ENCODE assay signal across 19 mouse cellular contexts in the genomic region with DNA sequence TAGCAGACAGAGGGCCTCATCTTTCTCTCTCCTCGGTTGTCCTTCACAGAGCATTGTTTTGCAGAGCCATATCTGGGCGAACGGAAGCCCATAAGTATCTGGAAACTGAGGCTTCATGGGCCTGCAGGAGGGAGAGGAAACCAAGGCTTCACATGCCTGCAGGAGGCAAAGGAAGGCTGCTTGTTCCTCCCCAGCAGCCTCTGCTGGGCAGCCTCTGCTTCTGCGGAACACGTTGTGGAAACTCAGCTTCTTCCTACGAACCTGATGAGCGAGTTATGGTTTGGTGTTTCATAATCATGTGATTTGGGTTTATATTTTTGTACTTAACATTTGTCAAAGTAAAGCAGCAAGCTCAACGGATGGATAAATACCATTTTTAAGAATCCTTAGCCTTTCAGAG.
DNase-seq lines count a peak whose midpoint lies in the region; ATAC-seq and TF ChIP-seq lines count a peak whose summit lies in the region.
"Had no signal": no experiment of that assay in that cellular context is flagged by ENCODE, and none has a peak within 500 bp of the region (broad histone marks: within the 10 kb centered on the region; RNA-seq: fewer than 3 reads in every experiment).

No protein-coding gene starts in this region.

- H3K27me3 ChIP-seq in hindbrain, embryonic 10.5 days (ENCODE audit: insufficient read depth, poor library complexity, severe bottlenecking) = peaks cover 29% of the 10 kb centered on the region
- H3K27me3 ChIP-seq in hindbrain, embryonic 13.5 days = peaks cover 20% of the 10 kb centered on the region; the same call in 1 of the 2 replicates
- H3K27me3 ChIP-seq: limb, embryonic 15.5 days had no signal

- H3K27ac ChIP-seq in hindbrain, embryonic 10.5 days = 0 out of 2 replicates have a peak overlapping the region, but pooled peaks have one; percentile 59
- H3K27ac ChIP-seq in hindbrain, embryonic 13.5 days = no peak overlapping the region
- no peak overlapping the region; the same call in 1 of the 2 replicates for H3K27ac ChIP-seq in left cerebral cortex, adult 2 months
- H3K27ac ChIP-seq: forebrain, embryonic 13.5 days; limb, embryonic 15.5 days; midbrain, embryonic 13.5 days had no signal

- 67% methylated on average over 8 of the region's 8 CpGs for WGBS in hindbrain, embryonic 10.5 days
- WGBS in hindbrain, embryonic 13.5 days = 64% methylated on average over 8 of the region's 8 CpGs

- no peak overlapping the region for H3K9ac ChIP-seq in hindbrain, embryonic 13.5 days
- H3K9ac ChIP-seq: forebrain, embryonic 13.5 days; limb, embryonic 15.5 days; midbrain, embryonic 13.5 days had no signal

- no peaks in the 10 kb centered on the region for H3K36me3 ChIP-seq in hindbrain, embryonic 10.5 days
- no peaks in the 10 kb centered on the region for H3K36me3 ChIP-seq in hindbrain, embryonic 13.5 days
- H3K36me3 ChIP-seq: embryonic facial prominence, embryonic 10.5 days; limb, embryonic 15.5 days; midbrain, embryonic 13.5 days had no signal

- no peak for DNase-seq in hindbrain, embryonic 10.5 days (ENCODE audit: low spot score)
- DNase-seq in left cerebral cortex, adult 2 months (ENCODE audit: extremely low spot score in 1 of 2, low spot score in 2 of 2) = no peak
- no peak for DNase-seq in left cerebral cortex, adult 8-10 months (ENCODE audit: low spot score in 2 of 2)
- peak; percentile 12 for DNase-seq in lung, postnatal 36 days
- DNase-seq in lung, postnatal 14 days = no peak
- no peak for DNase-seq in thymus, postnatal 14 days
- DNase-seq: adrenal gland, postnatal 10 days; cerebellum, adult 11-12 months; cerebellum, postnatal 36 days; gastrocnemius, postnatal 10 days; kidney, adult 8-10 months; right cerebral cortex, postnatal 4 days; thymus, postnatal 4 days had no signal

- H3K4me2 ChIP-seq in hindbrain, embryonic 13.5 days = no peak overlapping the region
- H3K4me2 ChIP-seq: forebrain, embryonic 13.5 days; limb, embryonic 15.5 days; midbrain, embryonic 13.5 days had no signal

- H3K4me1 ChIP-seq in hindbrain, embryonic 10.5 days (replicated peaks) = peaks cover 58% of the 10 kb centered on the region
- H3K4me1 ChIP-seq in hindbrain, embryonic 13.5 days (replicated peaks) = peaks cover 23% of the 10 kb centered on the region

- H3K9me3 ChIP-seq in hindbrain, embryonic 10.5 days = no peaks in the 10 kb centered on the region
- no peaks in the 10 kb centered on the region for H3K9me3 ChIP-seq in hindbrain, embryonic 13.5 days
- H3K9me3 ChIP-seq: embryonic facial prominence, embryonic 10.5 days; forebrain, embryonic 13.5 days; limb, embryonic 15.5 days; midbrain, embryonic 13.5 days had no signal

- intact Hi-C loops in left cerebral cortex, adult 2 months (cut with DNase I) = no loop called here

- peak; percentile 4; the same call in 1 of the 2 replicates for TF ChIP-seq CTCF in left cerebral cortex, adult 2 months (IDR thresholded peaks at IDR 0.05)

- no peak overlapping the region for H3K4me3 ChIP-seq in hindbrain, embryonic 10.5 days
- no peak overlapping the region for H3K4me3 ChIP-seq in hindbrain, embryonic 13.5 days
- no peak overlapping the region for H3K4me3 ChIP-seq in left cerebral cortex, adult 2 months
- H3K4me3 ChIP-seq: embryonic facial prominence, embryonic 10.5 days; forebrain, embryonic 13.5 days; limb, embryonic 15.5 days; midbrain, embryonic 13.5 days had no signal

- ATAC-seq in hindbrain, embryonic 13.5 days (ENCODE audit: low FRiP score) = no peak
- ATAC-seq: forebrain, embryonic 13.5 days; hindbrain, embryonic 16.5 days; midbrain, embryonic 13.5 days had no signal
